ENCODE assay signal across 9 mouse cellular contexts in genomic region chr10:61734377-61734776, GRCm38 (mm10). TPM values are rescaled to one million over a fixed set of nuclear protein-coding genes. Genes with fewer than 3 reads are reported as not detected.
A peak's percentile ranks its signal among the peaks of the same experiment; 100 is the strongest.
DNase-seq lines count a peak whose midpoint lies in the region; ATAC-seq and TF ChIP-seq lines count a peak whose summit lies in the region.
"Had no signal": no experiment of that assay in that cellular context is flagged by ENCODE, and none has a peak within 500 bp of the region (broad histone marks: within the 10 kb centered on the region; RNA-seq: fewer than 3 reads in every experiment).

No protein-coding gene starts in this region.

- H3K36me3 ChIP-seq in hindbrain, embryonic 11.5 days (ENCODE audit: control insufficient read depth, insufficient read depth, low read length), result no peaks in the 10 kb centered on the region; the same call in 1 of the 2 replicates
- H3K36me3 ChIP-seq in hindbrain, embryonic 14.5 days (replicated peaks; ENCODE audit: control insufficient read depth, insufficient read depth), result peaks cover 24% of the 10 kb centered on the region
- no peaks in the 10 kb centered on the region for H3K36me3 ChIP-seq in ES-E14 (ENCODE audit: control insufficient read depth, insufficient read depth, low read length, poor library complexity, severe bottlenecking)
- no peaks in the 10 kb centered on the region; the same call in 1 of the 2 replicates for H3K36me3 ChIP-seq in stomach, postnatal 0 days (ENCODE audit: control insufficient read depth, insufficient read depth, low read length)

- no peak for TF ChIP-seq EP300 in stomach, postnatal 0 days (optimal IDR thresholded peaks at IDR 0.05)

- no peaks in the 10 kb centered on the region for H3K4me1 ChIP-seq in hindbrain, embryonic 11.5 days (replicated peaks; ENCODE audit: control insufficient read depth, insufficient read depth, low read length)
- no peaks in the 10 kb centered on the region for H3K4me1 ChIP-seq in hindbrain, embryonic 14.5 days (replicated peaks; ENCODE audit: control insufficient read depth, insufficient read depth, low read length)
- H3K4me1 ChIP-seq in ES-E14 (ENCODE audit: control insufficient read depth in 2 of 2, insufficient read depth in 2 of 2, low read length in 2 of 2, poor library complexity in 1 of 2), result peaks cover 0 to 6% of the 10 kb centered on the region in 2 experiments; a peak in 1 of 4 replicates
- no peaks in the 10 kb centered on the region for H3K4me1 ChIP-seq in stomach, postnatal 0 days (replicated peaks; ENCODE audit: control insufficient read depth, insufficient read depth)

- H3K9me3 ChIP-seq in hindbrain, embryonic 11.5 days (ENCODE audit: control insufficient read depth, low read length), result no peaks in the 10 kb centered on the region
- H3K9me3 ChIP-seq in hindbrain, embryonic 14.5 days (ENCODE audit: control insufficient read depth, low read length), result no peaks in the 10 kb centered on the region
- H3K9me3 ChIP-seq in ES-E14 (ENCODE audit: control insufficient read depth, insufficient read depth, low read depth, low read length), result no peaks in the 10 kb centered on the region
- no peaks in the 10 kb centered on the region for H3K9me3 ChIP-seq in stomach, postnatal 0 days (ENCODE audit: control insufficient read depth, low read length)

- H3K27ac ChIP-seq in hindbrain, embryonic 11.5 days (ENCODE audit: low read depth, low read length), result no peak overlapping the region
- no peak overlapping the region for H3K27ac ChIP-seq in hindbrain, embryonic 14.5 days
- H3K27ac ChIP-seq in ES-E14 (ENCODE audit: insufficient read depth, low read depth, low read length, poor library complexity, severe bottlenecking), result no peak overlapping the region
- no peak overlapping the region for H3K27ac ChIP-seq in stomach, postnatal 0 days (replicated peaks)

- peak; percentile 91 for TF ChIP-seq CTCF in stomach, postnatal 0 days (IDR thresholded peaks at IDR 0.05; ENCODE audit: low read depth)

- H3K9ac ChIP-seq in hindbrain, embryonic 11.5 days (ENCODE audit: low read depth, low read length), result no peak overlapping the region
- H3K9ac ChIP-seq in hindbrain, embryonic 14.5 days, result no peak overlapping the region
- no peak overlapping the region for H3K9ac ChIP-seq in ES-E14 (ENCODE audit: insufficient read depth, low read depth, low read length, poor library complexity, severe bottlenecking)
- H3K9ac ChIP-seq in stomach, postnatal 0 days (ENCODE audit: low read length), result no peak overlapping the region

- in situ Hi-C loops in ES-E14 (cut with MboI; ENCODE audit: low sequenced_read_pairs in 2 of 2, unreplicated experiment in 2 of 2), result no loop called here

- ATAC-seq in hindbrain, embryonic 11.5 days (ENCODE audit: low FRiP score), result no peak
- no peak for ATAC-seq in hindbrain, embryonic 14.5 days (ENCODE audit: low FRiP score)
- ATAC-seq in stomach, postnatal 0 days (ENCODE audit: low FRiP score, low TSS enrichment), result peak; percentile 45

- H3K27me3 ChIP-seq in hindbrain, embryonic 11.5 days (ENCODE audit: control insufficient read depth, insufficient read depth, low read length), result no peaks in the 10 kb centered on the region
- no peaks in the 10 kb centered on the region for H3K27me3 ChIP-seq in hindbrain, embryonic 14.5 days (ENCODE audit: control insufficient read depth, insufficient read depth, low read length)
- H3K27me3 ChIP-seq in stomach, postnatal 0 days (ENCODE audit: control insufficient read depth, insufficient read depth, low read length), result no peaks in the 10 kb centered on the region

- no peak overlapping the region for H3K4me2 ChIP-seq in hindbrain, embryonic 11.5 days (replicated peaks; ENCODE audit: low read depth, low read length)
- no peak overlapping the region for H3K4me2 ChIP-seq in hindbrain, embryonic 14.5 days (replicated peaks)
- H3K4me2 ChIP-seq in stomach, postnatal 0 days (replicated peaks; ENCODE audit: low read depth), result no peak overlapping the region

- DNase-seq in hindbrain, embryonic 11.5 days (ENCODE audit: low spot score), result peak; percentile 54
- DNase-seq in hindbrain, embryonic 14.5 days (ENCODE audit: low spot score), result no peak
- DNase-seq in ES-E14 (ENCODE audit: low read depth, low spot score), result peak; percentile 43
- DNase-seq in c-Kit-positive CD71-positive TER-119-negative erythroid progenitor cells, embryonic 14.5 days (ENCODE audit: low read depth), result peak; percentile 42
- DNase-seq in kidney, postnatal 14 days, result peak; percentile 57
- DNase-seq in stomach, postnatal 0 days (ENCODE audit: low spot score), result peak; percentile 48
- DNase-seq in frontal cortex, postnatal 14 days (ENCODE audit: low spot score in 2 of 2), result no peak
- no peak for DNase-seq in cerebellum, adult 9-11 months

- 36% methylated on average over 3 of the region's 3 CpGs for WGBS in hindbrain, embryonic 11.5 days
- 43% methylated on average over 3 of the region's 3 CpGs for WGBS in hindbrain, embryonic 14.5 days
- WGBS in stomach, postnatal 0 days, result 43% methylated on average over 3 of the region's 3 CpGs

- H3K4me3 ChIP-seq in hindbrain, embryonic 11.5 days (ENCODE audit: low read depth, low read length), result no peak overlapping the region
- H3K4me3 ChIP-seq in hindbrain, embryonic 14.5 days (replicated peaks; ENCODE audit: low read length), result no peak overlapping the region
- H3K4me3 ChIP-seq in ES-E14 (ENCODE audit: insufficient read depth in 1 of 2, low read depth in 1 of 2, low read length in 2 of 2, poor library complexity in 1 of 2, severe bottlenecking in 1 of 2), result no peak overlapping the region
- H3K4me3 ChIP-seq in stomach, postnatal 0 days (ENCODE audit: low read depth, low read length), result no peak overlapping the region
- H3K4me3 ChIP-seq: myocyte had no signal

TF ChIP-seq in ES-E14, 5 proteins besides CTCF, POLR2A, EP300 and RAD21:
- TF ChIP-seq HCFC1 (IDR thresholded peaks at IDR 0.05; ENCODE audit: borderline replicate concordance, insufficient read depth, low read length) (no peak), ZNF384 (IDR thresholded peaks at IDR 0.05; ENCODE audit: low read depth, low read length) (no peak), ZC3H11A (IDR thresholded peaks at IDR 0.05; ENCODE audit: borderline replicate concordance, low read depth, low read length) (no peak), MAFK (IDR thresholded peaks at IDR 0.05; ENCODE audit: insufficient read depth, low read depth, low read length) (no peak), CHD2 (IDR thresholded peaks at IDR 0.05; ENCODE audit: low read depth, low read length) (no peak)

RNA-seq across cellular contexts. Expression of gene Aifm2, which starts 19.3 kb away (rescaled TPM):
- polyA plus RNA-seq in hindbrain, embryonic 11.5 days (2014; fragmentation: Nextera tagmentation; extraction: Ambion mirVana), result 5.0 and 6.1 TPM in 2 replicates
- polyA plus RNA-seq in hindbrain, embryonic 14.5 days (2014; fragmentation: Nextera tagmentation; extraction: Ambion mirVana), result 11.9 and 12.3 TPM in 2 replicates
- total RNA-seq in ES-E14 (2012; rRNA removed), result 13.3 and 13.4 TPM in 2 replicates
- 9.2 and 9.4 TPM in 2 replicates for polyA plus RNA-seq in stomach, postnatal 0 days (2015; fragmentation: Nextera tagmentation; extraction: Ambion mirVana)

RNA-seq across cellular contexts. Expression of gene Tysnd1, which starts 39.1 kb away (rescaled TPM):
- polyA plus RNA-seq in hindbrain, embryonic 11.5 days (2014; fragmentation: Nextera tagmentation; extraction: Ambion mirVana), result 29.6 and 30.7 TPM in 2 replicates
- polyA plus RNA-seq in hindbrain, embryonic 14.5 days (2014; fragmentation: Nextera tagmentation; extraction: Ambion mirVana), result 32.0 and 32.1 TPM in 2 replicates
- 33.5 and 42.8 TPM in 2 replicates for total RNA-seq in ES-E14 (2012; rRNA removed)
- polyA plus RNA-seq in stomach, postnatal 0 days (2015; fragmentation: Nextera tagmentation; extraction: Ambion mirVana), result 18.5 and 20.9 TPM in 2 replicates

RNA-seq across cellular contexts. Expression of gene H2afy2, which starts 49.6 kb away (rescaled TPM):
- polyA plus RNA-seq in hindbrain, embryonic 11.5 days (2014; fragmentation: Nextera tagmentation; extraction: Ambion mirVana), result 235 and 259 TPM in 2 replicates
- polyA plus RNA-seq in hindbrain, embryonic 14.5 days (2014; fragmentation: Nextera tagmentation; extraction: Ambion mirVana), result 202 and 203 TPM in 2 replicates
- 18.7 and 25.7 TPM in 2 replicates for total RNA-seq in ES-E14 (2012; rRNA removed)
- polyA plus RNA-seq in stomach, postnatal 0 days (2015; fragmentation: Nextera tagmentation; extraction: Ambion mirVana), result 26.0 and 28.7 TPM in 2 replicates

RNA-seq across cellular contexts. Expression of gene Sar1a, which starts 54.3 kb away (rescaled TPM):
- 246 and 248 TPM in 2 replicates for polyA plus RNA-seq in hindbrain, embryonic 11.5 days (2014; fragmentation: Nextera tagmentation; extraction: Ambion mirVana)
- polyA plus RNA-seq in hindbrain, embryonic 14.5 days (2014; fragmentation: Nextera tagmentation; extraction: Ambion mirVana), result 211 and 230 TPM in 2 replicates
- total RNA-seq in ES-E14 (2012; rRNA removed), result 145 and 158 TPM in 2 replicates
- polyA plus RNA-seq in stomach, postnatal 0 days (2015; fragmentation: Nextera tagmentation; extraction: Ambion mirVana), result 135 and 146 TPM in 2 replicates

Comparison
In these comparisons a context has a peak if more than half of its experiments do, and no peak if none do; other contexts are left out.
1. DNase-seq: peak in hindbrain, embryonic 11.5 days (single experiment), ES-E14 (single experiment), c-Kit-positive CD71-positive TER-119-negative erythroid progenitor cells, embryonic 14.5 days (single experiment), kidney, postnatal 14 days (single experiment) and stomach, postnatal 0 days (single experiment); none in hindbrain, embryonic 14.5 days (single experiment), frontal cortex, postnatal 14 days (0 of 2) and cerebellum, adult 9-11 months (single experiment).